Mouse (Mus musculus): ENCODE data around the gene H2afv. TPM values are rescaled to one million over a fixed set of nuclear protein-coding genes. Genes with fewer than 3 reads are reported as not detected.

Gene H2afv
- total RNA-seq, 2 experiments from 2014 or later: 70.4 to 83.8 TPM

DNA sequence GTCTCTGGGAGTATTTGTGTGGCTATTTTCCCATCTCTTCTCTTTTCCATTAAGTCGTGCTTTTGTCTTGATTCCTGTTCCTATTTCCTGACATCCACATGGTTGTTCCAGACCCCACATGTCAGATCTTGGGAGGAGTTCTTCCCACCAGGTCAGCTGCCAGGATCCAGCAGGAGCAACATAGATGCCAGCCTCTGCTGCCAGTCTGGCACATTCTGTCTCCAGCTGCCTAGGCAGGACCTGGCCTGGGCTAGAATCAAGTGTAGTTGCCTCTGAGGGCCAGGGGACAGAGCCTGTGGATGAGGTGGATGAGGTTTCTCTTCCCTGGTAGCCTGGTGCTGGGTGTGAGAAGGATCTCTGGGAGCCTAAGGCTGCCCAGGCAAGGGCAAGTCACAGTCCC lies 50.4 kb downstream of the H2afv start:
- intact Hi-C loops (cut with DNase I): no loop called here
- DNase-seq: no peak

DNA sequence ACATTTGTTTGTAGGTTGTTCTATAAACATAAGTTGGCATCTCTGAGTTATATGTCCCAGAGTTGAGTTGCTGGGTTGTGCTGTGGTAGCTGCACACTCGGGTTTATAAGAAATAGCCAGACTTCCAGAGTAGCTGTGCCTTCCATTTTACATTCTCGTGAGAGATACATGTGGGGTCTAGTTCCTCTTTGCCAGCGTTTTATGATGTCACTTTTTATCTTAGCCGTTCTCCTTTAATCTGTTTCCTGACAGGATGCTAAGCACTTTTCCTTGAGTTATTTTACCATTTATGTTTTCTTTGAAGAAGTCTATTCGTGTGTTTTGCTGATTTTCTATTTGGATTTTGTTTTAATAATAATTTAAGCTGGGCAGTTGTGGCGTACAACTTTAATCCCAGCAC lies 51.4 kb downstream of the H2afv start:
- no peak for DNase-seq
- intact Hi-C loops (cut with DNase I): no loop called here

DNA sequence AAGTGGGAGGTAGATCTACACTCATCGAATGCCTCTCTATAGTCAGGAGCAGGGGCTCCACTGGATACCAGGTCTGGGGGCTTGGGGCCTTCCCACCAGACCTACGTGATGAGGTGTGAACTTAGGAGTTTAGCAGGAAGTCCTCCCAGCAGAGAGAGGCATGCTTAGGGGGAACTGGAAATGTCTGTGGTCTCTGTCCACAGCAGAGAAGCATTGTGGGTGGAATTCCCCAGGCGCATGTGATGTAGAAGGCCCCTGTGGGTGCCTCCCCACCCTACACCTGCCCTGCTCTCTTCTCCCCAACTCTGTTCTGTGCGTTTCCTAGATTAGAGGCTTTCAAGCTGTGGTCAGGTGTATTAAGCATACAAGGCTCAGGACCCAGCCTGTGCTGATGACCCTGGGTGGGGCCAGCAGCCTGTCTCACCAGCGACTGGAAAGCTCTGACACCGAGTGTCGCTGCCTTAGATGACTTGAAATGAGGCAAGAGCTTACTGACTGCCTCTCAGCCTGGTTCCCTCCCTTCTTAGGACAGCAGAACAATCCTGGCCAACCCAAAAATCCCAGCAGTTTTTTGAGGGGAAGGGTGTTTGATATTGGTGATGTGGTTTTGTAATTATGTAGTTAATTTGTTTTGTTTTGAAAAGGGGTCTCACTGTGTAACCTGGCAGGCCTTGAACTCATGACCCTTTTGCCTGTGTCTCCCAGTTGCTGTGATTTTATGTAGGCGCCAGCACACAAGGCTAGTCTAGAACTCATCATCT lies 52.5 kb downstream of the H2afv start:
- intact Hi-C loops (cut with DNase I): no loop called here
- no peak for DNase-seq

DNA sequence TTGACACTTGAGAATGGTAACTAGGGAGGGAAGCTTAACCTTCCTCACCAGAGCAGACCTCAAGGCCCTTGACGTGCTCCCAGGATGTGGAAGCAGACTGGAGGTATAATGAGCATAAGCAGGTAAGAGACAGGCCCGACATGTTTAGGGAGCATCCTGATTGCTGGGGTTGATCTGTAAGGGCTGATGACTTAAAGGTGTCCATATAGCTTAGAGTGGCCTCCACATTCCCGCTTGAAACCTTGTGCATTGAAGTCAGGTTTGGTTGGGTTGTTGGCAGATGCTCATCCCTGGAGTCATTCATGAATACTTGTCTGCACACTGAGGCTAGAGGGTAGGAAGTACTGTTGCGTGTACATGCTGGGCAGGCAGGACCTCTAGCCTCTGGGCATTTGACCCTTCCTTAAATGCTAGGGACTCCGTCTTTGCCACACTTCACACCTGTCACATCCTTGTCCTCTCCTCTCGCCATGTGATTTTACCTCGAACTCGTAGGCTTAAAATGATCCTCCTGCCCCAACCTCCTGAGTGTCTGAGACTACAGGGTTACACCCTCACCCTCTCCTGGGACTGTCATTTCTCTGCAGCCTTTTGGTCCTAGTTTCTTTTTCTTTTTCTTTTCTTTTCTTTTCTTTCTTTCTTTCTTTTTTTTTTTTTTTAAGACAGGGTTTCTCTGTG lies 53.7 kb downstream of the H2afv start:
- intact Hi-C loops (cut with DNase I): no loop called here
- DNase-seq: no peak

DNA sequence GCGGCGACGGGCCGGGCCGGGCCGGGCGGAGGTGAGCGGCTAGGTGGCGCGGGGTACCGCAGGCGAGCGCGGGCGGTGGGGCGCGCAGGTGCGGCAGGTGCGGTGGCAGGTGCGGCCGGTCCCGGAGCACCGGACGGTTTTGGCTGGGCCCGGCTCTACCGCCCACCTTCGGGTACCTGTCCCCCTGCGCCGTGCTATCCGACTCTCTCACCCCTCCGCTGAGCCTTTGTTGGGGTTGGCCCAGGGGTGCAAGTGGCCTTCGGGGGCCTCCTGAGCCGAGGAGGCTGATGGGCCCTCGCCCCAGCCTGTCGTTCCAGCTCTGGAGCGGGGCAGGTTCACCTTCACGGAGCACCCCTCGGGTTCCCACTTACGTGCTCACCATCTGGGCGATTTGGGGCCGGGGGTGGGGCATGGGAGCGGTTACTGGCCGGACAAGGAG lies 54.7 kb downstream of the H2afv start:
- DNase-seq: no peak
- intact Hi-C loops (cut with DNase I): no loop called here

DNA sequence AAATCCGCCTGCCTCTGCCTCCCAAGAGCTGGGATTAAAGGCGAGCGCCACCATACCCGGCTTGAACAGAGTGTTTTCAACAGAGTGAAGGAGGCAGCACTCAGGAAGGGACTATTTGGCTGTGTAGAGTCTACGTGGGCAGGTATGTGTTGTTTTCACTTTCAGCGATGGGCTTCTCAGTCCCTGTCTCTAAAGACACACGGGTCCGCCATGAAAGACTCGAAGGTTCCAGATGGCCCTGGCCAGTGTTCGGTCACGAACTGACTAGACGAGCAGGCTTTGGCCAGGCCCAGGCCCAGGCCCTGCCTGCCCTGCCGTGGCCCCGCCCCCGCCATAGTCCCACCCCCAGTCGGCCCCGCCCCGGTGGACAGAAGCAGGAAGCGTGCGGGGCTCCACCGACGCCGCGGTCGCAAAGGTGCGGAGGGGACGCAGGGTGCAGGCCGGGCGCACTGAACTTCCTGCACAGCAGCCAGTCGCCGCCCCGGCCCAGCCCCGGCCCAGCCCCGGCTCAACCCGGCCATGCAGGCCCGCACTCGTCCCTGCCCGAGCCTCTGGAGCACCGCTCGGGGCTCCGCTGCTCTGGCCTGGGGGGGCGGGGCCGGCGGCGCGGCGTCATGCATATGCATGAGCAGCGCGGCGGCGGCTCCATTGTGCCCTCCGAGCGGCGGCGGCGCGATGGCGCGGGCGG lies 55.4 kb downstream of the H2afv start, which contains the start of gene Zmiz2:
TSS of gene Zmiz2 (plus strand) at position 349 of the 688 bp plus-strand sequence.
- intact Hi-C loops (cut with DNase I): no loop called here
- DNase-seq: peak; percentile 94 to 97

DNA sequence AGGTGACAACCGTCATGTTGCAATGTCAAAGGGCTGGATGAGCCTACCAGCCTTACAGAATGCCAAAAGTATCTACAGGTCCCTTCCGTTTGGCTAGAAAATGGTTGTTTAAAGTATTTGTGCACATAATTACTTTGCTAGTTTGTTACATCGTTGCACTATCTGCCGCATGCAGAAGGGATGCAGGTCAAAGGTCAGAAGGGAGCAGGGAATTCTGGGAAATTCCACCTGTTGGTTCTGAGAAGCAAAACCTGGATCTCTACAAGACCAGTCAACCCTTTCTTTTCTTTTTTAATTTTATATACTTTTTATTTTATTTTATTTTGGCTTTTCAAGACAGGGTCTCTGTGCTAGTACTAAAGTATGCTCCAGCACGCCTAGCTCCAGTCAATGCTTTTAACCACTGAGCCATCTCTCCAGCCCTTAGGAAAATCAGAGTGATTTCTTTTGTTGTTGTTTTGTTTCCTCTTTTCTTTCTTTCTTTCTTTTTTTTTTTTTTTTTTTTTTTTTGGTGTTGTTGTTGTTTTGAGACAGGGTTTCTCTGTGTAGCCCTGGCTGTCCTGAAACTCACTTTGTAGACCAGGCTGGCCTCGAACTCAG lies 56.0 kb downstream of the H2afv start:
- no peak for DNase-seq
- intact Hi-C loops (cut with DNase I): no loop called here

DNA sequence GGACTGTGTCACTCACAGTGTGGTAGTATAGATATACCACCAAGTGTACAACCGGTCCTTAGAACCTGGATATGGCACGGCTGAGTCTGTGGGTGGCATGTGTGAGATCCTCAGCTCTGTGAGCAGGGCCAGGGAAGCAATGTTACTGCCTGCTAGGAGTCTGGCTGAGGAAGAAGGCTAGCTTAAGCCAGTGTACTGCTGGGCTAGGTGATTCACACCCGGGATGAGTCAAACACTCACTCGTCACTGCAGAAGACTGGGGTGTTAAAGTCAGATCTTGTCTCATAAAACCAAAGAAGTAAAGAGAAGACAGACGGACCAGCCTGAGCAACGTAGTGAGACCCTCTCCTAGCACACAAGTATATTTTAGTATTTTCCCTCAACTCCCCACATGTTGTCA lies 63.3 kb downstream of the H2afv start:
- intact Hi-C loops (cut with DNase I): no loop called here

More for the DNA sequence above, 63.3 kb downstream of the H2afv start:
- DNase-seq: no peak

Small RNA genes within 50 kb of the gene (microRNA-seq; reads per million reads assigned to microRNA genes)
- gene Gm22123 (ENCODE audit: borderline number of aligned reads in 2 of 2) (0 to 0.72 reads per million in 2 experiments), gene Mir7651 (ENCODE audit: borderline number of aligned reads in 2 of 2) (0 to 0.72 reads per million in 2 experiments)

Other genes with a start within 250 kb of the H2afv start
- not detected for gene A730071L15Rik, start 244.4 kb downstream of the H2afv start, total RNA-seq (2021)
- gene Nudcd3, start 244.0 kb downstream of the H2afv start, total RNA-seq (2021): 10 to 100 TPM; 61.2 to 64.6 TPM
- gene Npc1l1, start 214.3 kb downstream of the H2afv start, total RNA-seq (2021): under 1 TPM in 1 of 2 experiments, not detected in 1; 0.08 TPM
- gene Ddx56, start 176.7 kb downstream of the H2afv start, total RNA-seq (2021): 10 to 100 TPM; 23.5 to 25.5 TPM
- 10 to 100 TPM; 82.9 to 94.8 TPM for gene Tmed4, start 169.6 kb downstream of the H2afv start, total RNA-seq (2021)
- gene Ogdh, start 152.8 kb downstream of the H2afv start, total RNA-seq (2021): 1,000 to 10,000 TPM; 1,707 to 1,741 TPM
- gene Zmiz2, start 55.4 kb downstream of the H2afv start, total RNA-seq (2021): 10 to 100 TPM; 35.0 to 39.5 TPM
- 100 to 1,000 TPM; 331 to 351 TPM for gene Ppia, start 29.0 kb downstream of the H2afv start, total RNA-seq (2021)
- 10 to 100 TPM; 32.7 to 35.6 TPM for gene Purb, start 31.5 kb upstream of the H2afv start, total RNA-seq (2021)
- 1 to 10 TPM; 1.2 to 2.2 TPM for gene Myo1g, start 76.5 kb upstream of the H2afv start, total RNA-seq (2021)
- 10 to 100 TPM; 24.1 to 30.2 TPM for gene Ccm2, start 102.4 kb upstream of the H2afv start, total RNA-seq (2021)
- gene Nacad, start 161.6 kb upstream of the H2afv start, total RNA-seq (2021): 1 to 10 TPM in 1 of 2 experiments, under 1 TPM in 1; 0.92 to 1.0 TPM
- 10 to 100 TPM; 93.4 to 98.4 TPM for gene Tbrg4, start 181.6 kb upstream of the H2afv start, total RNA-seq (2021)
- not detected for gene Wap, start 194.2 kb upstream of the H2afv start, total RNA-seq (2021)
- 1 to 10 TPM; 5.8 to 8.0 TPM for gene Ramp3, start 214.1 kb upstream of the H2afv start, total RNA-seq (2021)